Mouse (Mus musculus): ENCODE data around the gene Tomm34. TPM values are rescaled to one million over a fixed set of nuclear protein-coding genes. Genes with fewer than 3 reads are reported as not detected.

The Tomm34 gene
- polyA plus RNA-seq, 1 experiment from 2014 or later = 58.9 TPM

- no peaks in the 10 kb centered on the region for H3K27me3 ChIP-seq
- H3K4me1 ChIP-seq = peaks cover 5% of the 10 kb centered on the region
- 95% methylated on average over 1 of the region's 1 CpGs for WGBS
- ATAC-seq (ENCODE audit: insufficient number of reproducible peaks, insufficient read depth, low FRiP score, low TSS enrichment) = 0 out of 2 replicates have a peak, but pooled peaks have one; percentile 30
- no peak overlapping the region for H3K4me2 ChIP-seq (replicated peaks)
- H3K9ac ChIP-seq = no peak overlapping the region
- H3K9me3 ChIP-seq = no peaks in the 10 kb centered on the region
- no peak overlapping the region for H3K27ac ChIP-seq
- no peak overlapping the region for H3K4me3 ChIP-seq
- no peaks in the 10 kb centered on the region for H3K36me3 ChIP-seq
These were observed 32.5 kb downstream of the Tomm34 start for GRCm38 (mm10) chr2:164038407-164039028.

DNA sequence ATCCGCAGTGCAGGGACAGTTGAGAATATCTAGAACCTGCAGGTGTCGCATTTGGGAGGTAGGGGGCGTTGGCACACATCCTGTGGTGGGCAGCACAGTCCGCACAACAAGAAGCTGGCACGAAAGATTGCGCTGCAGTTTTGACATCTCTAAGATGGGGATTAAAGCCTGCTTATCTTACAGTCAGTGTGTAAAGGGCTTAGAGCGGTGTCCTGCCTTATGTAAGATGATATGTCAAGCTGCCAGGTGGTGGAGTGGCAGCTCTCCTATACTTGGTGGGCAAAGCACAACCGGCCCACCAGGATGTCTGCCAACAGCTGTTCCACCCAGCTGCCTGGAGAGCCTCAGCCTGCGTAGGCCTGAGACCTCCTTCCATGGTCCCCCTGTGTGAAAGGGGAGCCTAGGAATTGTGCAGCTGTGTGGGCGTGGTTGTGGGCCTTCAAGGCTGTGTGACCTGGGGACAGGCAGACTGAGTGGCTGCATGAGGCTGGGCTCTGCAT lies 34.4 kb downstream of the Tomm34 start:
- WGBS = 46% methylated on average over 10 of the region's 10 CpGs

GRCm38 (mm10) chr2:164032973-164033372 lies 38.0 kb downstream of the Tomm34 start:
- WGBS = 96% methylated on average over 3 of the region's 3 CpGs
- H3K9me3 ChIP-seq = peaks cover 4% of the 10 kb centered on the region; the same call in 1 of the 2 replicates
- no peak overlapping the region for H3K27ac ChIP-seq
- no peaks in the 10 kb centered on the region for H3K36me3 ChIP-seq
- peaks cover 5% of the 10 kb centered on the region for H3K4me1 ChIP-seq
- H3K4me3 ChIP-seq = no peak overlapping the region
- no peaks in the 10 kb centered on the region for H3K27me3 ChIP-seq
- H3K4me2 ChIP-seq (replicated peaks) = no peak overlapping the region
- ATAC-seq (ENCODE audit: insufficient number of reproducible peaks, insufficient read depth, low FRiP score, low TSS enrichment) = no peak
- no peak overlapping the region for H3K9ac ChIP-seq

More for the DNA sequence above, 34.4 kb downstream of the Tomm34 start:
- 0 out of 2 replicates have a peak overlapping the region, but pooled peaks have one; percentile 23 for H3K27ac ChIP-seq
- no peaks in the 10 kb centered on the region for H3K27me3 ChIP-seq
- no peak overlapping the region for H3K4me3 ChIP-seq
- H3K36me3 ChIP-seq = no peaks in the 10 kb centered on the region
- no peak overlapping the region for H3K4me2 ChIP-seq (replicated peaks)
- ATAC-seq (ENCODE audit: insufficient number of reproducible peaks, insufficient read depth, low FRiP score, low TSS enrichment) = peak; percentile 64
- peaks cover 5% of the 10 kb centered on the region for H3K4me1 ChIP-seq
- no peak overlapping the region for H3K9ac ChIP-seq
- H3K9me3 ChIP-seq = peaks cover 4% of the 10 kb centered on the region; the same call in 1 of the 2 replicates

DNA sequence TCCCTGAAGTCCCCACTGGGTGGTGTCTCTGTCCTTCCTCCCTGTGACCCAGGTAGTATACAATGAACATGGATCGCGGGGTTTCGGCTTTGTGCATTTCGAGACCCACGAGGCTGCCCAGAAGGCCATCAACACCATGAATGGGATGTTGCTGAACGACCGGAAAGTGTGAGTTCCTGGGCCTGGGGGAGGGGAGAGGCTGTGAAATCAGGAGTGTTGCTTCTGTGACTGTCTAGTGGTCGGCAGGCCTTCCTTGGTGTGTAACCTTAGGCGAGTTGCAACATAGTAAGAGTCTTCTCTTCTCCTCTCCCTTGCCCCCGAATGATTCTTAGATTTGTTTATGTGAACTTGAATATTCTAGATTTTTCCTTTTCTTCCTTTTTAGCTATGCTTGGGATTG lies 39.8 kb downstream of the Tomm34 start:
- no peak for ATAC-seq (ENCODE audit: insufficient number of reproducible peaks, insufficient read depth, low FRiP score, low TSS enrichment)

DNA sequence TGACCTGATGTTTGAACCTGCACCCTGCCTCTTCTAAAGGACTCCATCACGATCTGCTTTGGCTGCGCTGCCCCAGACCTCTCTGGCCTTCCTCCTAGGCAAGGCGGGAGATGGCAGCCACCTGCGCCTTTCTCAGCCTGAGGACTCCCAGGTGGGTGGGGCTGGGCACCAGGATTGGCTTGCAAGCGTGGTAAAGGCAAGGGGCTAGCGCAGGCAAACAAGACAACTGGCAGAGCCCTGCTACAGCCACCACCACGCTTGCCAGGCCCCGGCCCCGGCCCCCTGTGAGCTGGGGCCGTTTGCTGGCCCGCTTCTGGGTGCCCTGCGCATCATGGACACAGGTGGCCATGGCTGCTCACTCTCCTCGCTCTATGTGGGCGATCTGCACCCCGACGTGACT lies 45.8 kb downstream of the Tomm34 start, which contains the start of gene Pabpc1l:
Pabpc1l (plus strand) TSS at position 301 of the 400 bp plus-strand sequence.
- Histone ChIP-seq H3K27me3 (no peaks in the 10 kb centered on the region), H3K4me1 (no peaks in the 10 kb centered on the region), H3K27ac (no peak within 1 kb of the TSS), H3K9ac (no peak within 1 kb of the TSS), H3K4me2 (replicated peaks) (no peak within 1 kb of the TSS), H3K9me3 (no peaks in the 10 kb centered on the region), H3K36me3 (no peaks in the 10 kb centered on the region), H3K4me3 (no peak within 1 kb of the TSS)
- no peak for ATAC-seq (ENCODE audit: insufficient number of reproducible peaks, insufficient read depth, low FRiP score, low TSS enrichment)
- 80% methylated on average over 16 of the region's 16 CpGs for WGBS

More for the DNA sequence above, 39.8 kb downstream of the Tomm34 start:
- no peak overlapping the region for H3K4me3 ChIP-seq
- no peak overlapping the region for H3K27ac ChIP-seq
- WGBS = 72% methylated on average over 10 of the region's 10 CpGs
- H3K4me1 ChIP-seq = no peaks in the 10 kb centered on the region
- H3K36me3 ChIP-seq = no peaks in the 10 kb centered on the region
- H3K27me3 ChIP-seq = no peaks in the 10 kb centered on the region
- peaks cover 4% of the 10 kb centered on the region; the same call in 1 of the 2 replicates for H3K9me3 ChIP-seq
- no peak overlapping the region for H3K9ac ChIP-seq
- H3K4me2 ChIP-seq (replicated peaks) = no peak overlapping the region

DNA sequence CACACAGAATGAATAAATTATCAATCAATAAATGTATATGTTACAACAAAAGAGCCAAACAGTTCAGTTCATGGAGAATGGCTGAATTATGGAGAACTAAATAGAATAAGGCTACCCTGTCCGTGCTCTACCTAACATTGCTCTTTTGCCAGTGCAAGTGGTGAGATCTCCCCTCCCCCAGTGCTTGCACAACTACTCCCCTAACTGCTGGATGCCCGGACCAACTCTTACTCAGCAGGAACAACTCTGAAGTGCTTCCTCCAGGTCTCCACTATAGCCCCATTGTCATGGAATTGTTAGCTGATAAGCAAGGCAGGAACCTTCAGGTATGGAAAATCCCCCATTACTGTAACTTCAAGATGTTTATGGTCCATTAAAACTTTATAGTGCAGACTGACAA lies 48.9 kb downstream of the Tomm34 start:
- H3K4me2 ChIP-seq (replicated peaks) = no peak overlapping the region
- ATAC-seq (ENCODE audit: insufficient number of reproducible peaks, insufficient read depth, low FRiP score, low TSS enrichment) = no peak

DNA sequence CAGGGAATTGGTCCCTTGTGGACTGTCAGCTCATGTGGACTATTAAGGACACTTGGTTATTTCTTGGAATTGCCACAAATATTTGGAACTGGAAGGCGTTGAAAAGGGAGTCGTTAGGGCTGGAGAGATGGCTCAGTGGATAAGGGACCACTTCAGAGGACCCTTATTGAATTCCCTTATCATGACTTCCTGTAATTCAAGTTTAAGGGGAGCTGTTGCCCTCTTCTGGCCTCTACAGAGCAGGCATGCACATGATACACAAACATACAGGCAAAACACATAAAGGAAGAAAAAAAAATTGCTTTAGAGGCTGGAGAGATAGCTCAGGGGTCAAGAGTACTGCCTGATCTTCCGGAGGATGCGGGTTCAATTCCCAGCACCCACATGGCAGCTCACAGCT lies 51.0 kb downstream of the Tomm34 start:
- H3K4me2 ChIP-seq (replicated peaks) = no peak overlapping the region
- H3K4me3 ChIP-seq = no peak overlapping the region
- 84% methylated on average over 4 of the region's 4 CpGs for WGBS
- no peak overlapping the region for H3K27ac ChIP-seq
- H3K27me3 ChIP-seq = no peaks in the 10 kb centered on the region
- no peaks in the 10 kb centered on the region for H3K4me1 ChIP-seq
- no peak for ATAC-seq (ENCODE audit: insufficient number of reproducible peaks, insufficient read depth, low FRiP score, low TSS enrichment)
- H3K9me3 ChIP-seq = no peaks in the 10 kb centered on the region
- peaks cover 46% of the 10 kb centered on the region for H3K36me3 ChIP-seq
- no peak overlapping the region for H3K9ac ChIP-seq

More for the DNA sequence above, 48.9 kb downstream of the Tomm34 start:
- Histone ChIP-seq H3K27ac (no peak overlapping the region), H3K4me3 (no peak overlapping the region), H3K4me1 (no peaks in the 10 kb centered on the region), H3K9ac (no peak overlapping the region), H3K36me3 (peaks cover 26% of the 10 kb centered on the region), H3K27me3 (no peaks in the 10 kb centered on the region), H3K9me3 (no peaks in the 10 kb centered on the region)
- 50% methylated on average over 2 of the region's 2 CpGs for WGBS

GRCm38 (mm10) chr2:164018910-164019309 lies 52.1 kb downstream of the Tomm34 start:
- ATAC-seq (ENCODE audit: insufficient number of reproducible peaks, insufficient read depth, low FRiP score, low TSS enrichment) = no peak

GRCm38 (mm10) chr2:164015304-164015703 lies 55.7 kb downstream of the Tomm34 start:
- Histone ChIP-seq H3K27me3 (no peaks in the 10 kb centered on the region), H3K9me3 (no peaks in the 10 kb centered on the region), H3K4me1 (no peaks in the 10 kb centered on the region), H3K36me3 (peaks cover 81% of the 10 kb centered on the region), H3K9ac (no peak overlapping the region), H3K27ac (no peak overlapping the region), H3K4me3 (no peak overlapping the region), H3K4me2 (replicated peaks) (no peak overlapping the region)
- WGBS = 92% methylated on average over 16 of the region's 16 CpGs
- ATAC-seq (ENCODE audit: insufficient number of reproducible peaks, insufficient read depth, low FRiP score, low TSS enrichment) = no peak

More at GRCm38 (mm10) chr2:164018910-164019309, 52.1 kb downstream of the Tomm34 start:
- Histone ChIP-seq H3K4me3 (no peak overlapping the region), H3K27ac (no peak overlapping the region), H3K27me3 (no peaks in the 10 kb centered on the region), H3K4me2 (replicated peaks) (no peak overlapping the region), H3K4me1 (no peaks in the 10 kb centered on the region), H3K9me3 (no peaks in the 10 kb centered on the region), H3K36me3 (peaks cover 57% of the 10 kb centered on the region), H3K9ac (no peak overlapping the region)
- WGBS = 89% methylated on average over 3 of the region's 3 CpGs

- Histone ChIP-seq H3K9me3 (no peaks in the 10 kb centered on the region), H3K27me3 (no peaks in the 10 kb centered on the region), H3K27ac (no peak overlapping the region), H3K4me3 (no peak overlapping the region), H3K9ac (no peak overlapping the region), H3K36me3 (peaks cover 44% of the 10 kb centered on the region), H3K4me1 (peaks cover 9% of the 10 kb centered on the region), H3K4me2 (replicated peaks) (no peak overlapping the region)
- WGBS = 86% methylated on average over 3 of the region's 3 CpGs
- ATAC-seq (ENCODE audit: insufficient number of reproducible peaks, insufficient read depth, low FRiP score, low TSS enrichment) = no peak
These were observed 60.0 kb downstream of the Tomm34 start for GRCm38 (mm10) chr2:164010944-164011343.

DNA sequence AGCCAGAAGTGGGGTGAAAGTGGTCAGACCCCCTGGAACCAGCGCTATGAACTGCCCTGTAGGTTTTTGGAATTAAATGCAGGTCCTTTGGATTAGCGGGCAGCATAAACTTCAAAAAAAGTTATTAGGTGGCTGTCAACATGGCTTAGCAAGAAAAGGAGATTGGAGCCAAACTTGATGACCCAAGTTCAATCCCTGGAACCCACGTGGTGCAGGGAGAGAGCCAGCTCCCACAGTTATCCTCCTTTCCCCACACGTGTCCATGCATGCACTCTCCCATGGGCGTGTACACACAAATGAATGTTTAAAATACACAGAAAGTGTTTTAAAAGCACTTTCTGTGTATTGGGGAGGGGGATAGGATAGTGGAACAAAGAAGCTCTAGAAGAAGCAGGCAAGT lies 60.5 kb downstream of the Tomm34 start:
- Histone ChIP-seq H3K27me3 (no peaks in the 10 kb centered on the region), H3K4me2 (replicated peaks) (no peak overlapping the region), H3K36me3 (peaks cover 40% of the 10 kb centered on the region), H3K9me3 (no peaks in the 10 kb centered on the region), H3K4me3 (no peak overlapping the region), H3K27ac (no peak overlapping the region), H3K4me1 (peaks cover 13% of the 10 kb centered on the region), H3K9ac (no peak overlapping the region)
- no peak for ATAC-seq (ENCODE audit: insufficient number of reproducible peaks, insufficient read depth, low FRiP score, low TSS enrichment)
- 83% methylated on average over 5 of the region's 5 CpGs for WGBS

- Histone ChIP-seq H3K9ac (no peak overlapping the region), H3K4me2 (replicated peaks) (no peak overlapping the region), H3K27me3 (no peaks in the 10 kb centered on the region), H3K4me1 (peaks cover 20% of the 10 kb centered on the region), H3K27ac (no peak overlapping the region), H3K36me3 (peaks cover 27% of the 10 kb centered on the region), H3K4me3 (no peak overlapping the region), H3K9me3 (no peaks in the 10 kb centered on the region)
- WGBS = 87% methylated on average over 6 of the region's 6 CpGs
- ATAC-seq (ENCODE audit: insufficient number of reproducible peaks, insufficient read depth, low FRiP score, low TSS enrichment) = no peak
These were observed 61.7 kb downstream of the Tomm34 start for GRCm38 (mm10) chr2:164009227-164009626.

Measured in embryonic facial prominence, embryonic 12.5 days (tissue).